Mouse (Mus musculus): ENCODE measurements around the gene Drd2. TPM values are rescaled to one million over a fixed set of nuclear protein-coding genes. Genes with fewer than 3 reads are reported as not detected.

Gene Drd2
- polyA plus RNA-seq, 1 experiment from 2014 or later = 0.07 TPM

DNA sequence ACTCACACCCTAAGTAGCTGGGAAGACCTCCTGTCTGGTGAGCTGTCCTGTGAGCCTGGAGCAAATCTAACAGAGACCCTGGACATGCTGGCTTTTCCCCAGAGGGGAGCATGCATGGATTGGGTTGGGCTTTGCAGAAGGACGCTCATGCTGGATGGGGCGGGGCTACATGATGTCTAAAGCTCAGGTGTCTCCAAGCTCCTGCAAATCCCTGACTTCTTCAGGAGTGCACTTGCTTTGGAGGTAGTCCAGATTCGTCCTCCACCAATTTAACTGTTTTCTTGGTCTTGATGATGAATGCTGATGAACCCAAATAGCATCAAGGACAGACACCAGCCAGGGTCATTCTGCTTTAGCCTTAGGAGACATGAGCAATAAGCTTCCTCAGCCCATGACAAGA, 110.1 kb downstream of the Drd2 start:
- Histone ChIP-seq H3K36me3 (no peaks in the 10 kb centered on the region), H3K27ac (replicated peaks) (no peak overlapping the region), H3K9me3 (no peaks in the 10 kb centered on the region), H3K4me2 (no peak overlapping the region), H3K27me3 (replicated peaks) (no peaks in the 10 kb centered on the region), H3K4me1 (0 out of 2 replicates have a peak, but pooled peaks cover 5% of the 10 kb centered on the region), H3K4me3 (no peak overlapping the region), H3K9ac (no peak overlapping the region)
- WGBS = 69% methylated on average over 3 of the region's 3 CpGs
- ATAC-seq (ENCODE audit: extremely low read depth, insufficient number of reproducible peaks, low FRiP score, low TSS enrichment) = no peak

DNA sequence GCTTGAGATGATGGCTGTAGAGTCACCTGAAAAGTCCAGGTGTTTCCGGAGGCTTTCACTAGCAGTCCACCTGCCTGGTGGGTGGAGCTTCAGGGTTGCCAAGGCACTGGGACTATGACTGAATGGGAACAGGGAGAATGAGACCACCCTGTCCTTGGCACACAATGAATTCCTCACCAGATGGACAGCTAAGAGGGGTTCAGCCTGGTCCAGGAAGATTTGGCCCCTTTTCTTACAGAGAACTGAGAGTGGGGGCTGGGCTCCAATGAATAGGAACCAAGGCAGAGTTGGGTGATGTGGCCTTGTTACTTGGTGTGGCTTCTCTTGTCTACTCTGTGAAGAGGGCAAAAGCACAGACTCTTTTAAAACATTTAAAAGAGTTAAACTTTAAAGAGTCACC, 112.0 kb downstream of the Drd2 start:
- Histone ChIP-seq H3K36me3 (no peaks in the 10 kb centered on the region), H3K27ac (replicated peaks) (no peak overlapping the region), H3K4me1 (no peaks in the 10 kb centered on the region), H3K4me2 (no peak overlapping the region), H3K4me3 (no peak overlapping the region), H3K27me3 (replicated peaks) (no peaks in the 10 kb centered on the region), H3K9ac (no peak overlapping the region), H3K9me3 (no peaks in the 10 kb centered on the region)
- ATAC-seq (ENCODE audit: extremely low read depth, insufficient number of reproducible peaks, low FRiP score, low TSS enrichment) = no peak
- 72% methylated on average over 1 of the region's 1 CpGs for WGBS

DNA sequence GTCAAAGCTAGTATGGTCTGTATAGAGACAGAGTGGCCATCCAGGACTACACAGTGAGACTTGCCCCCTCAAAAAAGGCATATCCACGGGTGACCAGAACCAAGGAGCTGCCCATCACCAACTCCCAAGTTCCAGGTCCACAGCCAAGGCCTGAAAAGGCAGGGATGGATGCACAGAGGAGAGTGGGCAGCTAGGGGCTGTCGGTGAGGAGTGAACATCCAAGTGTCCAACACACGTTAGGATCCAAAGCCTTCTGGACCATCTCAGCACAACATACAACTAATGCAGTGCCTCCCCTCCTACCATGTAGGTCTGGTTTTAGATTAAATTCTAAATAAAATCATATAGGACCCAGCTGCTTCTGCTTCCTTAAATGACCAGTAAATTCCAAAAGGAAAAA, 115.7 kb downstream of the Drd2 start:
- Histone ChIP-seq H3K4me3 (no peak overlapping the region), H3K9ac (no peak overlapping the region), H3K4me1 (no peaks in the 10 kb centered on the region), H3K36me3 (no peaks in the 10 kb centered on the region), H3K4me2 (no peak overlapping the region), H3K9me3 (no peaks in the 10 kb centered on the region), H3K27ac (replicated peaks) (no peak overlapping the region), H3K27me3 (replicated peaks) (no peaks in the 10 kb centered on the region)
- WGBS = 73% methylated on average over 3 of the region's 3 CpGs
- no peak for ATAC-seq (ENCODE audit: extremely low read depth, insufficient number of reproducible peaks, low FRiP score, low TSS enrichment)

Other genes with a start within 250 kb of the Drd2 start
- gene Gm4894, start 90.1 kb upstream of the Drd2 start, polyA plus RNA-seq (2015; fragmentation: Nextera tagmentation; extraction: Ambion mirVana) = not detected in 2 replicates
- not detected in 2 replicates for gene Ankk1, start 86.4 kb downstream of the Drd2 start, polyA plus RNA-seq (2015; fragmentation: Nextera tagmentation; extraction: Ambion mirVana)
- 1.2 and 1.4 TPM in 2 replicates for gene Ttc12, start 145.6 kb downstream of the Drd2 start, polyA plus RNA-seq (2015; fragmentation: Nextera tagmentation; extraction: Ambion mirVana)

All from heart, embryonic 13.5 days (tissue).